Mouse (Mus musculus) cerebellum, postnatal 14 days (tissue): ENCODE results near the gene Tfb2m.
A peak's percentile ranks its signal among the peaks of the same experiment; 100 is the strongest.

Experiments used
- DNase-seq, 2 experiments: peaks; one replicate each; pipeline ENCODE4 v3.0.0; 2021; ENCODE audit warnings: mixed read lengths in 2 of 2

Gene Tfb2m

GRCm38 (mm10) chr1:179556921-179557320 is 10.9 kb upstream of the Tfb2m start:
- no peak for DNase-seq

- no peak for DNase-seq
Observed at GRCm38 (mm10) chr1:179553949-179554347, 7.9 kb upstream of the Tfb2m start.

GRCm38 (mm10) chr1:179553197-179553948 is 7.3 kb upstream of the Tfb2m start:
- DNase-seq = peak; percentile 52 to 53

- DNase-seq = peak in 1 of 2 experiments; percentile 42
Observed at GRCm38 (mm10) chr1:179552751-179553150, 6.7 kb upstream of the Tfb2m start.

- DNase-seq = no peak
Observed at GRCm38 (mm10) chr1:179551921-179552320, 5.9 kb upstream of the Tfb2m start.

- no peak for DNase-seq
Observed at GRCm38 (mm10) chr1:179551336-179551735, 5.3 kb upstream of the Tfb2m start.

- DNase-seq = no peak
Observed at GRCm38 (mm10) chr1:179548996-179549752, 3.1 kb upstream of the Tfb2m start.

- no peak for DNase-seq
Observed at GRCm38 (mm10) chr1:179548220-179548619, 2.2 kb upstream of the Tfb2m start.

- DNase-seq = no peak
Observed at GRCm38 (mm10) chr1:179547176-179547575, 1.1 kb upstream of the Tfb2m start.

GRCm38 (mm10) chr1:179546551-179546917 is 467 bp upstream of the Tfb2m start:
- peak in 1 of 2 experiments; percentile 72 for DNase-seq

GRCm38 (mm10) chr1:179541502-179541901 is 4.6 kb downstream of the Tfb2m start:
- DNase-seq = peak in 1 of 2 experiments; percentile 31

- DNase-seq = no peak
Observed at GRCm38 (mm10) chr1:179539887-179540286, 6.2 kb downstream of the Tfb2m start.

- DNase-seq = no peak
Observed at GRCm38 (mm10) chr1:179539054-179539453, 7.0 kb downstream of the Tfb2m start.

GRCm38 (mm10) chr1:179519901-179520300 is 26.2 kb downstream of the Tfb2m start:
- DNase-seq = no peak

- peak; percentile 89 to 90 for DNase-seq
Observed at GRCm38 (mm10) chr1:179517713-179518465, 28.2 kb downstream of the Tfb2m start, which contains the start of gene Smyd3. Gene Smyd3 (minus strand): TSS chr1:179518041.

- DNase-seq = peak in 1 of 2 experiments; percentile 32
Observed at GRCm38 (mm10) chr1:179516941-179517712, 28.9 kb downstream of the Tfb2m start.

GRCm38 (mm10) chr1:179511895-179512294 is 34.2 kb downstream of the Tfb2m start:
- DNase-seq = no peak

GRCm38 (mm10) chr1:179510546-179511340 is 35.3 kb downstream of the Tfb2m start:
- no peak for DNase-seq

- DNase-seq = peak; percentile 63 to 65
Observed at GRCm38 (mm10) chr1:179506530-179507315, 39.3 kb downstream of the Tfb2m start.

- DNase-seq = peak; percentile 27 to 49
Observed at GRCm38 (mm10) chr1:179502565-179502964, 43.5 kb downstream of the Tfb2m start.

GRCm38 (mm10) chr1:179499257-179499656 is 46.8 kb downstream of the Tfb2m start:
- DNase-seq = no peak
